Comparison of ENCODE assay signal across 17 mouse cellular contexts in genomic region chr14:48017971-48018370, GRCm38 (mm10).
"Had no signal": no experiment of that assay in that cellular context is flagged by ENCODE, and none has a peak within 500 bp of the region (broad histone marks: within the 10 kb centered on the region; RNA-seq: fewer than 3 reads in every experiment).

No protein-coding gene starts in this region.

- H3K4me3 ChIP-seq: neural tube, embryonic 12.5 days; neural tube, embryonic 13.5 days; neural tube, embryonic 15.5 days; stomach, embryonic 15.5 days had no signal

- H3K4me2 ChIP-seq: neural tube, embryonic 12.5 days; neural tube, embryonic 13.5 days; neural tube, embryonic 15.5 days; stomach, embryonic 15.5 days had no signal

- H3K27ac ChIP-seq: neural tube, embryonic 12.5 days; neural tube, embryonic 13.5 days; neural tube, embryonic 15.5 days; stomach, embryonic 15.5 days; stomach, postnatal 0 days had no signal

- H3K4me1 ChIP-seq: neural tube, embryonic 15.5 days; stomach, embryonic 15.5 days had no signal

- H3K9me3 ChIP-seq: neural tube, embryonic 12.5 days; neural tube, embryonic 13.5 days; neural tube, embryonic 15.5 days; stomach, embryonic 15.5 days had no signal

- DNase-seq: retina, postnatal 1 day; right cerebral cortex, adult 18-20 months; right cerebral cortex, postnatal 14 days; right cerebral cortex, postnatal 25 days; right cerebral cortex, postnatal 4 days; spleen, adult 18-20 months; thymus, adult 18-20 months; thymus, adult 2 months; thymus, postnatal 14 days; thymus, postnatal 25 days; thymus, postnatal 36 days; thymus, postnatal 4 days had no signal

- H3K9ac ChIP-seq: neural tube, embryonic 12.5 days; neural tube, embryonic 13.5 days; neural tube, embryonic 15.5 days; stomach, embryonic 15.5 days had no signal

- H3K36me3 ChIP-seq: neural tube, embryonic 12.5 days; neural tube, embryonic 13.5 days; neural tube, embryonic 15.5 days; stomach, embryonic 15.5 days had no signal

- H3K27me3 ChIP-seq: neural tube, embryonic 12.5 days; neural tube, embryonic 13.5 days; neural tube, embryonic 15.5 days; stomach, embryonic 15.5 days had no signal
